Mouse (Mus musculus) lung, embryonic 14.5 days (tissue): Measurements from ENCODE around the gene Tgfb2. TPM values are rescaled to one million over a fixed set of nuclear protein-coding genes. Genes with fewer than 3 reads are reported as not detected.

Source experiments
- ATAC-seq: fragments of 200-750 bp; cut with Nextera tagmentation; 2 replicates; pipeline ENCODE4 v1.8.0; 2017; ENCODE audit warnings: mild to moderate bottlenecking, moderate TSS enrichment, moderate library complexity; ENCODE audit not compliant: insufficient read depth
- DNase-seq: peaks from one replicate; pipeline ENCODE4 v3.0.0-alpha.2; 2015
- H3K27ac ChIP-seq: fragments of 300-500 bp; sonication (generic); 2 replicates; pipeline ENCODE4 v1.5.1; 2014; ENCODE audit warnings: low read depth, mild to moderate bottlenecking, moderate library complexity
- H3K27me3 ChIP-seq: fragments of 300-500 bp; sonication (generic); 2 replicates; pipeline ENCODE4 v1.6.1; 2014; ENCODE audit warnings: low read length, control low read depth; ENCODE audit not compliant: insufficient read depth
- H3K36me3 ChIP-seq: fragments of 300-500 bp; sonication (generic); 2 replicates; pipeline ENCODE4 v1.6.1; 2014; ENCODE audit warnings: control low read depth; ENCODE audit not compliant: insufficient read depth
- H3K4me1 ChIP-seq: fragments of 300-500 bp; sonication (generic); 2 replicates; pipeline ENCODE4 v1.6.1; 2014; ENCODE audit warnings: antibody characterized with exemption, control low read depth; ENCODE audit not compliant: insufficient read depth
- H3K4me2 ChIP-seq: fragments of 300-500 bp; sonication (generic); 2 replicates; pipeline ENCODE4 v1.6.1; 2014; ENCODE audit warnings: mild to moderate bottlenecking
- H3K4me3 ChIP-seq: fragments of 300-500 bp; sonication (generic); 2 replicates; pipeline ENCODE4 v1.5.1; 2014; ENCODE audit warnings: low read depth, low read length
- H3K9ac ChIP-seq: fragments of 300-500 bp; sonication (generic); 2 replicates; pipeline ENCODE4 v1.6.1; 2014
- H3K9me3 ChIP-seq: fragments of 300-500 bp; sonication (generic); 2 replicates; pipeline ENCODE4 v1.6.1; 2016; ENCODE audit warnings: low read depth, low read length, control low read depth
- CTCF ChIP-seq: IDR thresholded peaks from 2 replicates; pipeline ENCODE4 v1.5.1; 2016; ENCODE audit warnings: antibody characterized with exemption, low read depth
- WGBS: fragments of 180-500 bp; shearing (Covaris S2); extraction: QIAGEN DNeasy Blood & Tissue Kit; methylation state at CpG from one replicate; pipeline ENCODE4 v1.1.7; 2014; 5-methylcytosine and 5-hydroxymethylcytosine counted together
- polyA plus RNA-seq: library from polyadenylated mRNA; unstranded; fragments of >200 nt; fragmentation: Nextera tagmentation; extraction: Ambion mirVana; gene quantifications from 2 replicates; pipeline ENCODE4 v1.2.1, GENCODE M21; 2014

The Tgfb2 gene
- polyA plus RNA-seq, 1 experiment from 2014 or later = 86.5 TPM

GRCm38 (mm10) chr1:186575074-186575473 is 130.7 kb downstream of the Tgfb2 start:
- DNase-seq (peak; percentile 55), ATAC-seq (no peak; the same call in 1 of the 2 replicates)
- H3K4me1 ChIP-seq = no peaks in the 10 kb centered on the region
- WGBS = 43% methylated on average over 7 of the region's 7 CpGs
- no peaks in the 10 kb centered on the region for H3K36me3 ChIP-seq
- no peak overlapping the region for H3K27ac ChIP-seq
- TF ChIP-seq CTCF = no peak
- H3K4me2 ChIP-seq = no peak overlapping the region
- no peaks in the 10 kb centered on the region for H3K9me3 ChIP-seq
- no peak overlapping the region for H3K4me3 ChIP-seq
- H3K9ac ChIP-seq = no peak overlapping the region
- no peaks in the 10 kb centered on the region for H3K27me3 ChIP-seq

Other genes starting within 250 kb of the Tgfb2 start
- gene Rrp15, start 43.4 kb upstream of the Tgfb2 start, polyA plus RNA-seq = 79.0 and 79.7 TPM in 2 replicates